Comparison of ENCODE assay signal across 9 mouse cellular contexts in genomic region chr4:59869488-59870057, GRCm38 (mm10). TPM values are rescaled to one million over a fixed set of nuclear protein-coding genes. Genes with fewer than 3 reads are reported as not detected.
DNase-seq lines count a peak whose midpoint lies in the region; ATAC-seq and TF ChIP-seq lines count a peak whose summit lies in the region.
"Had no signal": no experiment of that assay in that cellular context is flagged by ENCODE, and none has a peak within 500 bp of the region (broad histone marks: within the 10 kb centered on the region; RNA-seq: fewer than 3 reads in every experiment).

No protein-coding gene starts in this region.

- 66% methylated on average over 6 of the region's 6 CpGs for WGBS in hindbrain, embryonic 14.5 days
- 74% methylated on average over 6 of the region's 6 CpGs for WGBS in hindbrain, embryonic 13.5 days
- 33% methylated on average over 6 of the region's 6 CpGs for WGBS in stomach, postnatal 0 days

- TF ChIP-seq EP300 in stomach, postnatal 0 days (optimal IDR thresholded peaks at IDR 0.05), result no peak

- no peak overlapping the region for H3K27ac ChIP-seq in hindbrain, embryonic 14.5 days
- no peak overlapping the region for H3K27ac ChIP-seq in hindbrain, embryonic 13.5 days
- no peak overlapping the region for H3K27ac ChIP-seq in stomach, postnatal 0 days (replicated peaks)

- H3K4me2 ChIP-seq in hindbrain, embryonic 14.5 days (replicated peaks), result no peak overlapping the region
- H3K4me2 ChIP-seq in hindbrain, embryonic 13.5 days, result no peak overlapping the region
- no peak overlapping the region for H3K4me2 ChIP-seq in stomach, postnatal 0 days (replicated peaks; ENCODE audit: low read depth)

- H3K4me1 ChIP-seq in hindbrain, embryonic 14.5 days (replicated peaks; ENCODE audit: control insufficient read depth, insufficient read depth, low read length), result no peaks in the 10 kb centered on the region
- peaks cover 3% of the 10 kb centered on the region; the same call in 1 of the 2 replicates for H3K4me1 ChIP-seq in hindbrain, embryonic 13.5 days (replicated peaks)
- no peaks in the 10 kb centered on the region for H3K4me1 ChIP-seq in stomach, postnatal 0 days (replicated peaks; ENCODE audit: control insufficient read depth, insufficient read depth)

- TF ChIP-seq CTCF in stomach, postnatal 0 days (IDR thresholded peaks at IDR 0.05; ENCODE audit: low read depth), result no peak

- H3K36me3 ChIP-seq in hindbrain, embryonic 14.5 days (replicated peaks; ENCODE audit: control insufficient read depth, insufficient read depth), result no peaks in the 10 kb centered on the region
- H3K36me3 ChIP-seq in hindbrain, embryonic 13.5 days, result peaks cover 3% of the 10 kb centered on the region; the same call in 1 of the 2 replicates
- H3K36me3 ChIP-seq in stomach, postnatal 0 days (ENCODE audit: control insufficient read depth, insufficient read depth, low read length), result no peaks in the 10 kb centered on the region

- no peak overlapping the region for H3K9ac ChIP-seq in hindbrain, embryonic 14.5 days
- H3K9ac ChIP-seq in hindbrain, embryonic 13.5 days, result no peak overlapping the region
- H3K9ac ChIP-seq in stomach, postnatal 0 days (ENCODE audit: low read length), result no peak overlapping the region

- H3K27me3 ChIP-seq in hindbrain, embryonic 14.5 days (ENCODE audit: control insufficient read depth, insufficient read depth, low read length), result no peaks in the 10 kb centered on the region
- no peaks in the 10 kb centered on the region for H3K27me3 ChIP-seq in hindbrain, embryonic 13.5 days
- no peaks in the 10 kb centered on the region for H3K27me3 ChIP-seq in stomach, postnatal 0 days (ENCODE audit: control insufficient read depth, insufficient read depth, low read length)

- ATAC-seq in hindbrain, embryonic 14.5 days (ENCODE audit: low FRiP score), result no peak
- no peak for ATAC-seq in hindbrain, embryonic 13.5 days (ENCODE audit: low FRiP score)
- no peak for ATAC-seq in stomach, postnatal 0 days (ENCODE audit: low FRiP score, low TSS enrichment)

- no peaks in the 10 kb centered on the region for H3K9me3 ChIP-seq in hindbrain, embryonic 14.5 days (ENCODE audit: control insufficient read depth, low read length)
- H3K9me3 ChIP-seq in hindbrain, embryonic 13.5 days, result no peaks in the 10 kb centered on the region
- H3K9me3 ChIP-seq in stomach, postnatal 0 days (ENCODE audit: control insufficient read depth, low read length), result no peaks in the 10 kb centered on the region

- DNase-seq in hindbrain, embryonic 14.5 days (ENCODE audit: low spot score), result peak; percentile 60
- peak; percentile 86 for DNase-seq in Muller cell, postnatal 12 days (ENCODE audit: inconsistent ontology term)
- peak; percentile 74 for DNase-seq in cerebellum, adult 9-10 months
- DNase-seq in kidney, postnatal 10 days, result peak; percentile 42
- DNase-seq in spleen, postnatal 10 days (ENCODE audit: low spot score in 2 of 2), result no peak
- no peak for DNase-seq in spleen, postnatal 4 days (ENCODE audit: low spot score in 2 of 2)
- no peak for DNase-seq in stomach, postnatal 0 days (ENCODE audit: low spot score)

- H3K4me3 ChIP-seq in hindbrain, embryonic 14.5 days (replicated peaks; ENCODE audit: low read length), result no peak overlapping the region
- H3K4me3 ChIP-seq in hindbrain, embryonic 13.5 days, result no peak overlapping the region
- H3K4me3 ChIP-seq in stomach, postnatal 0 days (ENCODE audit: low read depth, low read length), result no peak overlapping the region

RNA-seq across cellular contexts. Expression of gene Slc46a2, which starts 45.3 kb away (rescaled TPM):
- polyA plus RNA-seq in hindbrain, embryonic 14.5 days (2014; fragmentation: Nextera tagmentation; extraction: Ambion mirVana), result not detected in 2 replicates
- polyA plus RNA-seq in hindbrain, embryonic 13.5 days (2015; fragmentation: Nextera tagmentation; extraction: Ambion mirVana), result 0.08 TPM in 1 of 2 replicates, not detected in the other
- polyA plus RNA-seq in stomach, postnatal 0 days (2015; fragmentation: Nextera tagmentation; extraction: Ambion mirVana), result 9.5 and 10.5 TPM in 2 replicates
- polyA plus RNA-seq: liver, embryonic 16.5 days had no signal

Comparison
In these comparisons a context has a peak if more than half of its experiments do, and no peak if none do; other contexts are left out.
1. DNase-seq: peak in hindbrain, embryonic 14.5 days (single experiment), Muller cell, postnatal 12 days (single experiment), cerebellum, adult 9-10 months (single experiment) and kidney, postnatal 10 days (single experiment); none in spleen, postnatal 10 days (0 of 2), spleen, postnatal 4 days (0 of 2) and stomach, postnatal 0 days (single experiment).